Mouse (Mus musculus): ENCODE measurements around the gene Tns3.

DNA sequence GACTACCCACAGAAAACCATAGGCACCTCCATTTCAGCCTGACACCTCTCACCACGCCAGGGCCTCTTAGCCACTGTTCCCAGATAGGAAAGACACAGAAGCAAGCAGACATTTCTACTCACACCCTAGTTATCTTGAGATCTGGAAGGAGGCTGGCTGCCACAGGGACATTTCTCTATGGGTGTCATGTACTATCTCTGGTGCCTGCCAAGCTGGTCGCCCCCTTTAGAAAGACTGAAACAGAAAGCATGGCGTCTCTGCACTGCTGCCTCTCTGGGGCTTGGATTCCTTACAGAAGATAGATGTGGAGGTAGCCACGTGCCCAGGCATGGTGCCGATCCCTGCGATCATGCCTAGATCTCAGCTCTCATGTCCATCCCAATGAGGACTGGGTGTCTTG lies 182.8 kb downstream of the Tns3 start:
- TF ChIP-seq MYOG (IDR thresholded peaks at IDR 0.05; ENCODE audit: control insufficient read depth, extremely low read depth, insufficient read length) (no peak), MAX (IDR thresholded peaks at IDR 0.05) (no peak), CTCF (IDR thresholded peaks at IDR 0.05; ENCODE audit: control insufficient read depth, insufficient read depth, insufficient read length) (no peak), CEBPB (IDR thresholded peaks at IDR 0.05; ENCODE audit: low read depth) (no peak), MYOD1 (IDR thresholded peaks at IDR 0.05; ENCODE audit: control insufficient read depth, insufficient read length, low read depth) (no peak), USF1 (IDR thresholded peaks at IDR 0.05; ENCODE audit: low read depth) (no peak), FOSL1 (IDR thresholded peaks at IDR 0.05; ENCODE audit: insufficient read depth, low read length, poor library complexity, severe bottlenecking) (no peak)

Data from C2C12 (cell line).